Mouse (Mus musculus) MEL (cell line): ENCODE results near the gene Hpcal1.

Experiments
- EP300 ChIP-seq, 2 experiments: IDR thresholded peaks; 2 replicates each; pipeline ENCODE4 v1.6.1; 2011; ENCODE audit warnings: improper control_type of control experiment in 2 of 2, low read length in 2 of 2, low read depth in 1 of 2, mild to moderate bottlenecking in 1 of 2
- HCFC1 ChIP-seq: IDR thresholded peaks from 2 replicates; pipeline ENCODE4 v1.6.1; 2012; ENCODE audit warnings: low read depth, mild to moderate bottlenecking, inconsistent platforms, low read length, improper control_type of control experiment, moderate library complexity
- POLR2A ChIP-seq, 2 experiments: IDR thresholded peaks; 2 replicates each; pipeline ENCODE4 v1.6.1; 2011 to 2012; ENCODE audit warnings: low read length in 2 of 2, mild to moderate bottlenecking in 2 of 2, control low read depth in 1 of 2, improper control_type of control experiment in 1 of 2, low read depth in 1 of 2, moderate library complexity in 1 of 2; ENCODE audit not compliant: control insufficient read depth in 1 of 2, insufficient read depth in 1 of 2, poor library complexity in 1 of 2
- TBP ChIP-seq: IDR thresholded peaks from 2 replicates; pipeline ENCODE4 v1.8.0; 2011; ENCODE audit warnings: low read depth, low read length, improper control_type of control experiment

- TF ChIP-seq HCFC1 (no peak), EP300 (IDR thresholded peaks at IDR 0.05; ENCODE audit: low read depth in 1 of 2, low read length in 2 of 2) (no peak), POLR2A (IDR thresholded peaks at IDR 0.05; ENCODE audit: control insufficient read depth in 1 of 2, insufficient read depth in 1 of 2, low read depth in 1 of 2, low read length in 2 of 2, poor library complexity in 1 of 2) (no peak), TBP (no peak)
These were observed 19.5 kb downstream of the Hpcal1 start for GRCm38 (mm10) chr12:17709926-17710746.
